Mouse (Mus musculus) olfactory bulb, adult 2 months (tissue): ENCODE measurements at regions not wholly inside any gene's neighbourhood (a gene's known extent, or its start where the extent isn't known, plus 50 kb on each side); places are given as distances from the start of the nearest gene placed in this dataset.

ENCODE experiments used
- CTCF ChIP-seq: fragments of 200-500 bp; IDR thresholded peaks from 2 replicates; pipeline ENCODE4 v1.5.1; 2012; ENCODE audit warnings: low read depth, mild to moderate bottlenecking, low read length, moderate library complexity; ENCODE audit not compliant: insufficient read depth
- POLR2A ChIP-seq: fragments of 200-500 bp; IDR thresholded peaks from 2 replicates; pipeline ENCODE4 v1.6.1; 2012; ENCODE audit warnings: mild to moderate bottlenecking, low read depth, low read length, moderate library complexity; ENCODE audit not compliant: insufficient read depth

DNA sequence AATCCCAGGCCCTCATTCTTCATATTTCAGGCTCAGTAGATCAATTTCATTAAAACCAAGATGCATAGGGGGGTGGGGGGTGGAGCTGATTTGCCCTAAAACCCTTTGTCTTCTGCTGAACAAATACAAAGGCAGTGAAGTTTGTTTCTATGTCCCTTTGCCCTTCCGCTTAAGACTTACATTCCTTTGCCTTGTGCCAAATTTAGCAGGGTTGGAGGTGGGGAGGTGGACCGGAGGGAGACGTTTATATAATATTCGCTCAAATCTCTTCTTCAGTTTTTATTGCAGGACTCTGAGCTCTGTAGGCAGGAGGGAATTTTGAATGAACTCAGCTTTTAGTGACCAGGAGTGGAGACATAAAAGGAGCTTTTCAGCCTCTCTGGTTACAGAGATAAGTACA is 258.8 kb downstream of the Fzd1 start:
- TF ChIP-seq CTCF (no peak), POLR2A (no peak)
